ENCODE assay signal across 9 mouse cellular contexts in the genomic region with DNA sequence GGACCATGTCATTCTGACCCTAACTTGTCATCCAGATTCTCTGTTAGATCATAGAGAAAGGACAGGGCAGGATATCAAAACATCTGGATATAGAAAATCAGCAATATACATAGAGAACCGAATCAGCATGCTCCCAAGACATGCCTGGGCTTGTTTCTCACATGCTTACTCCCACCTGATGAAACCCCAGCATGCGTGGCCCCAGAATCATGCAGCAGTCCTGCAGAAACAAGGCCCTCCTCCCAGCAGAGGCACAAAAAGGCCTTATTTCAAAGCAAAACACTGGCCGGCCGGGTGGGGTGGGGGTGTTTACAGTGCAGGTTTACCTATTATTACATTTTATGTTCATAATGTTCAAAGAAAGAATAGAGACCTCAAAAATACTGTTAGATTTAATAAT. TPM values are rescaled to one million over a fixed set of nuclear protein-coding genes. Genes with fewer than 3 reads are reported as not detected.
DNase-seq lines count a peak whose midpoint lies in the region; ATAC-seq and TF ChIP-seq lines count a peak whose summit lies in the region.
"Had no signal": no experiment of that assay in that cellular context is flagged by ENCODE, and none has a peak within 500 bp of the region (broad histone marks: within the 10 kb centered on the region; RNA-seq: fewer than 3 reads in every experiment).

No protein-coding gene starts in this region.

- no peaks in the 10 kb centered on the region for H3K36me3 ChIP-seq in heart, postnatal 0 days (replicated peaks; ENCODE audit: control insufficient read depth, insufficient read depth, low read length)
- peaks cover 27% of the 10 kb centered on the region for H3K36me3 ChIP-seq in G1E (replicated peaks)
- no peaks in the 10 kb centered on the region for H3K36me3 ChIP-seq in forebrain, embryonic 12.5 days (replicated peaks)
- no peaks in the 10 kb centered on the region; the same call in 1 of the 2 replicates for H3K36me3 ChIP-seq in midbrain, embryonic 13.5 days

- 79% methylated on average over 4 of the region's 4 CpGs for WGBS in heart, postnatal 0 days
- WGBS in forebrain, embryonic 12.5 days = 36% methylated on average over 4 of the region's 4 CpGs
- 41% methylated on average over 4 of the region's 4 CpGs for WGBS in midbrain, embryonic 13.5 days

- no peaks in the 10 kb centered on the region for H3K9me3 ChIP-seq in heart, postnatal 0 days (replicated peaks; ENCODE audit: control insufficient read depth, low read length)
- H3K9me3 ChIP-seq in G1E (replicated peaks) = no peaks in the 10 kb centered on the region
- H3K9me3 ChIP-seq in forebrain, embryonic 12.5 days = no peaks in the 10 kb centered on the region
- no peaks in the 10 kb centered on the region for H3K9me3 ChIP-seq in midbrain, embryonic 13.5 days

- H3K9ac ChIP-seq in heart, postnatal 0 days (replicated peaks; ENCODE audit: low read depth, low read length) = no peak overlapping the region
- H3K9ac ChIP-seq in forebrain, embryonic 12.5 days = peak overlapping the region; percentile 54
- H3K9ac ChIP-seq in midbrain, embryonic 13.5 days (replicated peaks) = peak overlapping the region; percentile 67

- peak overlapping the region; percentile 98; the same call in 1 of the 2 replicates for H3K4me2 ChIP-seq in heart, postnatal 0 days (ENCODE audit: low read depth, low read length)
- peak overlapping the region; percentile 69 for H3K4me2 ChIP-seq in forebrain, embryonic 12.5 days
- H3K4me2 ChIP-seq in midbrain, embryonic 13.5 days (replicated peaks) = peak overlapping the region; percentile 70

- no peak overlapping the region for H3K27ac ChIP-seq in heart, postnatal 0 days (ENCODE audit: low read depth)
- no peak overlapping the region for H3K27ac ChIP-seq in forebrain, embryonic 12.5 days
- no peak overlapping the region for H3K27ac ChIP-seq in midbrain, embryonic 13.5 days
- no peak overlapping the region for H3K27ac ChIP-seq in gastrocnemius, adult 2 months

- H3K4me1 ChIP-seq in heart, postnatal 0 days (ENCODE audit: control insufficient read depth, insufficient read depth) = 0 out of 2 replicates have a peak, but pooled peaks cover 3% of the 10 kb centered on the region
- peaks cover 38% of the 10 kb centered on the region for H3K4me1 ChIP-seq in G1E (ENCODE audit: insufficient read depth, low read depth, low read length)
- peaks cover 22% of the 10 kb centered on the region for H3K4me1 ChIP-seq in forebrain, embryonic 12.5 days
- H3K4me1 ChIP-seq in midbrain, embryonic 13.5 days (replicated peaks) = peaks cover 34% of the 10 kb centered on the region

- no peak for DNase-seq in heart, postnatal 0 days (ENCODE audit: low spot score)
- DNase-seq in heart, adult 18-20 months = no peak
- peak; percentile 41 for DNase-seq in G1E (ENCODE audit: low spot score)
- DNase-seq in left cerebral cortex, adult 9 months (ENCODE audit: low spot score in 2 of 2) = no peak
- no peak for DNase-seq in layer of hippocampus, postnatal 25 days (ENCODE audit: extremely low spot score in 1 of 2, low spot score in 1 of 2)
- no peak for DNase-seq in gastrocnemius, adult 2 months
- DNase-seq: adrenal gland, postnatal 25 days had no signal

- intact Hi-C loops in gastrocnemius, adult 2 months (cut with DNase I) = no loop called here

- no peak overlapping the region for H3K4me3 ChIP-seq in heart, postnatal 0 days (ENCODE audit: low read depth, low read length)
- peak overlapping the region; percentile 99 for H3K4me3 ChIP-seq in G1E (ENCODE audit: low read depth, low read length)
- peak overlapping the region; percentile 77 for H3K4me3 ChIP-seq in forebrain, embryonic 12.5 days (replicated peaks)
- peak overlapping the region; percentile 88 for H3K4me3 ChIP-seq in midbrain, embryonic 13.5 days (replicated peaks)
- H3K4me3 ChIP-seq in gastrocnemius, adult 2 months = no peak overlapping the region

- no peak for TF ChIP-seq EP300 in heart, postnatal 0 days (IDR thresholded peaks at IDR 0.05; ENCODE audit: low read depth)

- no peak for ATAC-seq in heart, postnatal 0 days (ENCODE audit: insufficient read depth, low read depth)
- peak; percentile 58 for ATAC-seq in G1E (ENCODE audit: extremely low read depth, insufficient number of reproducible peaks, low FRiP score, poor library complexity, severe bottlenecking)
- no peak for ATAC-seq in forebrain, embryonic 12.5 days (ENCODE audit: low FRiP score)
- ATAC-seq in midbrain, embryonic 13.5 days = no peak

- no peaks in the 10 kb centered on the region for H3K27me3 ChIP-seq in heart, postnatal 0 days (ENCODE audit: control insufficient read depth, insufficient read depth, low read length)
- peaks cover 4% of the 10 kb centered on the region; the same call in 1 of the 2 replicates for H3K27me3 ChIP-seq in G1E (ENCODE audit: insufficient read depth, low read length)
- H3K27me3 ChIP-seq in forebrain, embryonic 12.5 days = no peaks in the 10 kb centered on the region
- no peaks in the 10 kb centered on the region for H3K27me3 ChIP-seq in midbrain, embryonic 13.5 days

- TF ChIP-seq CTCF in heart, postnatal 0 days (IDR thresholded peaks at IDR 0.05; ENCODE audit: low read depth) = no peak
- TF ChIP-seq CTCF in G1E (IDR thresholded peaks at IDR 0.05; ENCODE audit: low read depth, low read length) = no peak
- TF ChIP-seq CTCF in gastrocnemius, adult 2 months (IDR thresholded peaks at IDR 0.05) = no peak

RNA-seq across cellular contexts. Expression of a gene that starts 1.6 kb away (rescaled TPM):
- total RNA-seq in heart, postnatal 0 days (2014; rRNA removed; ENCODE audit: low replicate concordance) = 3.5 and 3.6 TPM in 2 replicates
- 1.7 and 1.9 TPM in 2 replicates for polyA plus RNA-seq in heart, postnatal 0 days (2015; fragmentation: Nextera tagmentation; extraction: Ambion mirVana)
- total RNA-seq in heart, adult 18-20 months (2021) = 1 to 10 TPM; 7.1 to 7.5 TPM
- 76.8 and 87.6 TPM in 2 replicates for total RNA-seq in G1E (2014; fragmentation: Nextera tagmentation)
- 4.4 and 5.2 TPM in 2 replicates for total RNA-seq in G1E (2017)
- polyA plus RNA-seq in G1E (2012) = 7.8 and 8.1 TPM in 2 replicates
- 9.5 and 11.7 TPM in 2 replicates for polyA plus RNA-seq in forebrain, embryonic 12.5 days (2016; fragmentation: Nextera tagmentation; extraction: Ambion mirVana)
- polyA plus RNA-seq in midbrain, embryonic 13.5 days (2015; fragmentation: Nextera tagmentation; extraction: Ambion mirVana) = 7.8 and 9.4 TPM in 2 replicates
- 10 to 100 TPM; 66.4 to 74.3 TPM for total RNA-seq in layer of hippocampus, postnatal 25 days (2021)
- total RNA-seq in gastrocnemius, adult 2 months (2021) = 1 to 10 TPM; 6.3 to 9.3 TPM

RNA-seq across cellular contexts. Expression of a gene that starts 33.3 kb away (rescaled TPM):
- 19.2 and 20.4 TPM in 2 replicates for total RNA-seq in heart, postnatal 0 days (2014; rRNA removed; ENCODE audit: low replicate concordance)
- 6.7 and 7.7 TPM in 2 replicates for polyA plus RNA-seq in heart, postnatal 0 days (2015; fragmentation: Nextera tagmentation; extraction: Ambion mirVana)
- total RNA-seq in heart, adult 18-20 months (2021) = 10 to 100 TPM; 38.0 to 40.7 TPM
- 26.8 and 28.9 TPM in 2 replicates for total RNA-seq in G1E (2014; fragmentation: Nextera tagmentation)
- 32.0 and 32.2 TPM in 2 replicates for total RNA-seq in G1E (2017)
- polyA plus RNA-seq in G1E (2012) = 1.1 and 2.0 TPM in 2 replicates
- 12.9 and 15.6 TPM in 2 replicates for polyA plus RNA-seq in forebrain, embryonic 12.5 days (2016; fragmentation: Nextera tagmentation; extraction: Ambion mirVana)
- 14.6 TPM in 2 replicates for polyA plus RNA-seq in midbrain, embryonic 13.5 days (2015; fragmentation: Nextera tagmentation; extraction: Ambion mirVana)
- 10 to 100 TPM; 43.6 to 44.0 TPM for total RNA-seq in layer of hippocampus, postnatal 25 days (2021)
- 10 to 100 TPM; 40.1 to 63.3 TPM for total RNA-seq in gastrocnemius, adult 2 months (2021)

Comparison
In these comparisons a context has a peak if more than half of its experiments do, and no peak if none do; other contexts are left out.
1. H3K4me3 ChIP-seq: peak in G1E (single experiment), forebrain, embryonic 12.5 days (single experiment) and midbrain, embryonic 13.5 days (single experiment); none in heart, postnatal 0 days (single experiment) and gastrocnemius, adult 2 months (single experiment).
2. Peak in every context shown above with its lines, with median percentiles within 50 percentile points of each other: H3K4me2 ChIP-seq.